8 mouse cellular contexts compared by ENCODE assay signal in genomic region chr11:5954965-5955504, GRCm38 (mm10). TPM values are rescaled to one million over a fixed set of nuclear protein-coding genes. Genes with fewer than 3 reads are reported as not detected.
A peak's percentile ranks its signal among the peaks of the same experiment; 100 is the strongest.
DNase-seq lines count a peak whose midpoint lies in the region; ATAC-seq and TF ChIP-seq lines count a peak whose summit lies in the region.

No protein-coding gene starts in this region.

- peak overlapping the region; percentile 83 for H3K4me3 ChIP-seq in kidney, embryonic 15.5 days (replicated peaks)
- H3K4me3 ChIP-seq in forebrain, embryonic 15.5 days = peak overlapping the region; percentile 75
- peak overlapping the region; percentile 81 for H3K4me3 ChIP-seq in kidney, postnatal 0 days (replicated peaks; ENCODE audit: low read depth, low read length)

- no peak for DNase-seq in kidney, adult 18-20 months
- DNase-seq in ZHBTc4 (ENCODE audit: low read depth, low spot score) = peak; percentile 75
- peak; percentile 72 for DNase-seq in kidney, postnatal 0 days (ENCODE audit: low spot score)
- peak; percentile 58 for DNase-seq in lung, postnatal 25 days (ENCODE audit: low spot score)
- DNase-seq in retina, embryonic 14.5 days (ENCODE audit: low spot score) = peak; percentile 67
- DNase-seq in frontal cortex, postnatal 36 days (ENCODE audit: low spot score in 2 of 2) = no peak

- H3K27ac ChIP-seq in kidney, embryonic 15.5 days = peak overlapping the region; percentile 96
- H3K27ac ChIP-seq in forebrain, embryonic 15.5 days (replicated peaks) = peak overlapping the region; percentile 83
- peak overlapping the region; percentile 97 for H3K27ac ChIP-seq in kidney, postnatal 0 days

- 3% methylated on average over 7 of the region's 7 CpGs for WGBS in kidney, embryonic 15.5 days
- 6% methylated on average over 7 of the region's 7 CpGs for WGBS in forebrain, embryonic 15.5 days
- WGBS in kidney, postnatal 0 days = 5% methylated on average over 7 of the region's 7 CpGs

- H3K27me3 ChIP-seq in kidney, embryonic 15.5 days = no peaks in the 10 kb centered on the region
- no peaks in the 10 kb centered on the region for H3K27me3 ChIP-seq in forebrain, embryonic 15.5 days
- no peaks in the 10 kb centered on the region for H3K27me3 ChIP-seq in kidney, postnatal 0 days (ENCODE audit: insufficient read depth, low read length)

- peak overlapping the region; percentile 80 for H3K4me2 ChIP-seq in kidney, embryonic 15.5 days
- H3K4me2 ChIP-seq in forebrain, embryonic 15.5 days (replicated peaks) = peak overlapping the region; percentile 56
- H3K4me2 ChIP-seq in kidney, postnatal 0 days (ENCODE audit: low read length) = peak overlapping the region; percentile 90

- ATAC-seq in kidney, embryonic 15.5 days (replicated peaks; ENCODE audit: low FRiP score) = peak; percentile 66
- ATAC-seq in forebrain, embryonic 15.5 days (replicated peaks) = peak; percentile 61; the same call in 1 of the 2 replicates
- ATAC-seq in kidney, postnatal 0 days (replicated peaks; ENCODE audit: low FRiP score, low read depth) = peak; percentile 78

- H3K9ac ChIP-seq in kidney, embryonic 15.5 days = peak overlapping the region; percentile 86
- peak overlapping the region; percentile 84 for H3K9ac ChIP-seq in forebrain, embryonic 15.5 days (replicated peaks)
- peak overlapping the region; percentile 92 for H3K9ac ChIP-seq in kidney, postnatal 0 days (ENCODE audit: low read depth, low read length)

- no peaks in the 10 kb centered on the region for H3K9me3 ChIP-seq in kidney, embryonic 15.5 days (replicated peaks)
- H3K9me3 ChIP-seq in forebrain, embryonic 15.5 days = no peaks in the 10 kb centered on the region
- H3K9me3 ChIP-seq in kidney, postnatal 0 days (replicated peaks; ENCODE audit: low read length) = no peaks in the 10 kb centered on the region

- peaks cover 34% of the 10 kb centered on the region for H3K4me1 ChIP-seq in kidney, embryonic 15.5 days
- H3K4me1 ChIP-seq in forebrain, embryonic 15.5 days = peaks cover 22% of the 10 kb centered on the region
- H3K4me1 ChIP-seq in kidney, postnatal 0 days (replicated peaks; ENCODE audit: insufficient read depth, low read length) = peaks cover 12% of the 10 kb centered on the region

- peaks cover 11% of the 10 kb centered on the region for H3K36me3 ChIP-seq in kidney, embryonic 15.5 days
- H3K36me3 ChIP-seq in forebrain, embryonic 15.5 days = no peaks in the 10 kb centered on the region; the same call in 1 of the 2 replicates
- 0 out of 2 replicates have a peak, but pooled peaks cover 4% of the 10 kb centered on the region for H3K36me3 ChIP-seq in kidney, postnatal 0 days (ENCODE audit: insufficient read depth, low read length)

- TF ChIP-seq CTCF in kidney, postnatal 0 days (IDR thresholded peaks at IDR 0.05; ENCODE audit: low read depth) = peak; percentile 49; the same call in 1 of the 2 replicates

RNA-seq across cellular contexts. Expression of gene Ykt6, which starts 0.5 kb away (rescaled TPM):
- polyA plus RNA-seq in kidney, embryonic 15.5 days (2015; fragmentation: Nextera tagmentation; extraction: Ambion mirVana) = 52.9 and 57.3 TPM in 2 replicates
- polyA plus RNA-seq in forebrain, embryonic 15.5 days (2015; fragmentation: Nextera tagmentation; extraction: Ambion mirVana) = 86.0 and 95.9 TPM in 2 replicates
- polyA plus RNA-seq in kidney, postnatal 0 days (2015; fragmentation: Nextera tagmentation; extraction: Ambion mirVana) = 41.8 and 46.5 TPM in 2 replicates

RNA-seq across cellular contexts. Expression of gene Gck, which starts 5.2 kb away (rescaled TPM):
- 1.3 and 2.0 TPM in 2 replicates for polyA plus RNA-seq in kidney, embryonic 15.5 days (2015; fragmentation: Nextera tagmentation; extraction: Ambion mirVana)
- 6.8 and 7.7 TPM in 2 replicates for polyA plus RNA-seq in forebrain, embryonic 15.5 days (2015; fragmentation: Nextera tagmentation; extraction: Ambion mirVana)
- polyA plus RNA-seq in kidney, postnatal 0 days (2015; fragmentation: Nextera tagmentation; extraction: Ambion mirVana) = 0.64 and 1.0 TPM in 2 replicates

RNA-seq across cellular contexts. Expression of gene Myl7, which starts 56.5 kb away (rescaled TPM):
- polyA plus RNA-seq in kidney, embryonic 15.5 days (2015; fragmentation: Nextera tagmentation; extraction: Ambion mirVana) = 3.9 and 5.8 TPM in 2 replicates
- 0.32 and 1.6 TPM in 2 replicates for polyA plus RNA-seq in forebrain, embryonic 15.5 days (2015; fragmentation: Nextera tagmentation; extraction: Ambion mirVana)
- 1.6 and 1.9 TPM in 2 replicates for polyA plus RNA-seq in kidney, postnatal 0 days (2015; fragmentation: Nextera tagmentation; extraction: Ambion mirVana)

Comparison
In these comparisons a context has a peak if more than half of its experiments do, and no peak if none do; other contexts are left out.
1. DNase-seq: peak in ZHBTc4 (single experiment), kidney, postnatal 0 days (single experiment), lung, postnatal 25 days (single experiment) and retina, embryonic 14.5 days (single experiment); none in kidney, adult 18-20 months (single experiment) and frontal cortex, postnatal 36 days (0 of 2).
2. Peak in every context shown above with its lines, with median percentiles within 50 percentile points of each other: ATAC-seq, H3K27ac ChIP-seq, H3K4me2 ChIP-seq, H3K4me3 ChIP-seq and H3K9ac ChIP-seq.